Comparison of ENCODE assay signal across 11 mouse cellular contexts in the genomic region with DNA sequence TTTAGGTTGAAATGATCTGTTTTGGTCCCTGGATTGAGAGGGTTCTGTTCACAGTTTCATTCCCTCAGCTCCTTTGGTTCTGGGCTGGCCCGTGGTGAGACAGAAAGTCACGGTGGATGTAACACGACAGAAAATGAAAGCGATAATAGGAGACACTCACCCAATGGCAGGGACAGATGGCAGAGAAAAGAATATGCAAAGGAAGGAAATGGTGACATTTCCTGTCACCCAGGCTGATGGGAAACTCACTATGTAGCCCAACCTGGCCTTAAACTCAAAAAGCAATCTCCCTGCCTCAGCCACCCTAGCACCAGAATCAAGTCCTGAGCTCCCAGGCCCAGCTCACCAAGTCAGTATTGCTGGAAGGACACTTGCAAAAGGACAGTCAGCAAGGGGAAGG. TPM values are rescaled to one million over a fixed set of nuclear protein-coding genes. Genes with fewer than 3 reads are reported as not detected.
DNase-seq lines count a peak whose midpoint lies in the region; ATAC-seq lines count a peak whose summit lies in the region.
"Had no signal": no experiment of that assay in that cellular context is flagged by ENCODE, and none has a peak within 500 bp of the region (broad histone marks: within the 10 kb centered on the region; RNA-seq: fewer than 3 reads in every experiment).

No protein-coding gene starts in this region.

- H3K27ac ChIP-seq in lung, embryonic 15.5 days = no peak overlapping the region
- H3K27ac ChIP-seq in forebrain, embryonic 11.5 days (ENCODE audit: low read depth, low read length) = no peak overlapping the region
- H3K27ac ChIP-seq in neural tube, embryonic 15.5 days (replicated peaks) = no peak overlapping the region

- 0 out of 2 replicates have a peak, but pooled peaks cover 8% of the 10 kb centered on the region for H3K4me1 ChIP-seq in lung, embryonic 15.5 days
- H3K4me1 ChIP-seq in forebrain, embryonic 11.5 days (replicated peaks; ENCODE audit: control insufficient read depth, insufficient read depth, low read length) = 0 out of 2 replicates have a peak, but pooled peaks cover 2% of the 10 kb centered on the region
- peaks cover 9% of the 10 kb centered on the region for H3K4me1 ChIP-seq in neural tube, embryonic 15.5 days

- H3K27me3 ChIP-seq in lung, embryonic 15.5 days = peaks cover 29% of the 10 kb centered on the region
- peaks cover 21% of the 10 kb centered on the region for H3K27me3 ChIP-seq in forebrain, embryonic 11.5 days (ENCODE audit: control insufficient read depth, insufficient read depth, low read length)
- peaks cover 53% of the 10 kb centered on the region for H3K27me3 ChIP-seq in neural tube, embryonic 15.5 days (replicated peaks)

- ATAC-seq in lung, embryonic 15.5 days (ENCODE audit: borderline replicate concordance, extremely low read depth, low FRiP score, low TSS enrichment) = no peak
- ATAC-seq in forebrain, embryonic 11.5 days (replicated peaks; ENCODE audit: low FRiP score) = no peak
- peak; percentile 59 for ATAC-seq in inflammation-experienced regulatory T-cells, adult 6 months
- no peak for ATAC-seq in neural tube, embryonic 15.5 days (ENCODE audit: low FRiP score)

- H3K4me2 ChIP-seq in lung, embryonic 15.5 days = peak overlapping the region; percentile 45
- peak overlapping the region; percentile 41 for H3K4me2 ChIP-seq in forebrain, embryonic 11.5 days (ENCODE audit: low read depth, low read length, severe bottlenecking)
- H3K4me2 ChIP-seq in neural tube, embryonic 15.5 days = peak overlapping the region; percentile 56

- WGBS in lung, embryonic 15.5 days = 37% methylated on average over 4 of the region's 4 CpGs
- WGBS in forebrain, embryonic 11.5 days = 38% methylated on average over 4 of the region's 4 CpGs
- WGBS in neural tube, embryonic 15.5 days = 48% methylated on average over 4 of the region's 4 CpGs

- H3K36me3 ChIP-seq in lung, embryonic 15.5 days = no peaks in the 10 kb centered on the region
- H3K36me3 ChIP-seq in forebrain, embryonic 11.5 days (ENCODE audit: control insufficient read depth, insufficient read depth, low read length) = no peaks in the 10 kb centered on the region
- H3K36me3 ChIP-seq in neural tube, embryonic 15.5 days = no peaks in the 10 kb centered on the region

- no peak for DNase-seq in lung, postnatal 36 days
- DNase-seq in forebrain, embryonic 11.5 days (ENCODE audit: low spot score) = no peak
- no peak for DNase-seq in cerebellum, postnatal 4 days (ENCODE audit: low spot score in 2 of 2)
- no peak for DNase-seq in kidney, postnatal 10 days
- DNase-seq: cerebellum, adult 9-10 months; heart, postnatal 4 days; layer of hippocampus, adult 9-11 months; lung, adult 18-20 months had no signal

- H3K9me3 ChIP-seq in lung, embryonic 15.5 days = no peaks in the 10 kb centered on the region
- no peaks in the 10 kb centered on the region for H3K9me3 ChIP-seq in forebrain, embryonic 11.5 days (ENCODE audit: control insufficient read depth, low read length)
- no peaks in the 10 kb centered on the region for H3K9me3 ChIP-seq in neural tube, embryonic 15.5 days (replicated peaks)

- H3K9ac ChIP-seq in lung, embryonic 15.5 days = no peak overlapping the region
- no peak overlapping the region for H3K9ac ChIP-seq in forebrain, embryonic 11.5 days (ENCODE audit: low read length)
- H3K9ac ChIP-seq in neural tube, embryonic 15.5 days (replicated peaks) = no peak overlapping the region

- no peak overlapping the region for H3K4me3 ChIP-seq in lung, embryonic 15.5 days
- H3K4me3 ChIP-seq in forebrain, embryonic 11.5 days (ENCODE audit: low read depth, low read length) = 0 out of 2 replicates have a peak overlapping the region, but pooled peaks have one; percentile 14
- no peak overlapping the region; the same call in 1 of the 2 replicates for H3K4me3 ChIP-seq in neural tube, embryonic 15.5 days (replicated peaks)

RNA-seq across cellular contexts. Expression of gene Tmem132d, which starts 11.0 kb away (rescaled TPM):
- polyA plus RNA-seq in lung, embryonic 15.5 days (2015; fragmentation: Nextera tagmentation; extraction: Ambion mirVana) = 1.4 and 2.3 TPM in 2 replicates
- polyA plus RNA-seq in forebrain, embryonic 11.5 days (2014; fragmentation: Nextera tagmentation; extraction: Ambion mirVana) = 0.56 and 1.1 TPM in 2 replicates
- not detected for polyA plus RNA-seq in inflammation-experienced regulatory T-cells, adult 6 months (2017; shearing (Covaris generic))
- 3.0 and 3.1 TPM in 2 replicates for polyA plus RNA-seq in neural tube, embryonic 15.5 days (2015; fragmentation: Nextera tagmentation; extraction: Ambion mirVana)
